In the genomic region with DNA sequence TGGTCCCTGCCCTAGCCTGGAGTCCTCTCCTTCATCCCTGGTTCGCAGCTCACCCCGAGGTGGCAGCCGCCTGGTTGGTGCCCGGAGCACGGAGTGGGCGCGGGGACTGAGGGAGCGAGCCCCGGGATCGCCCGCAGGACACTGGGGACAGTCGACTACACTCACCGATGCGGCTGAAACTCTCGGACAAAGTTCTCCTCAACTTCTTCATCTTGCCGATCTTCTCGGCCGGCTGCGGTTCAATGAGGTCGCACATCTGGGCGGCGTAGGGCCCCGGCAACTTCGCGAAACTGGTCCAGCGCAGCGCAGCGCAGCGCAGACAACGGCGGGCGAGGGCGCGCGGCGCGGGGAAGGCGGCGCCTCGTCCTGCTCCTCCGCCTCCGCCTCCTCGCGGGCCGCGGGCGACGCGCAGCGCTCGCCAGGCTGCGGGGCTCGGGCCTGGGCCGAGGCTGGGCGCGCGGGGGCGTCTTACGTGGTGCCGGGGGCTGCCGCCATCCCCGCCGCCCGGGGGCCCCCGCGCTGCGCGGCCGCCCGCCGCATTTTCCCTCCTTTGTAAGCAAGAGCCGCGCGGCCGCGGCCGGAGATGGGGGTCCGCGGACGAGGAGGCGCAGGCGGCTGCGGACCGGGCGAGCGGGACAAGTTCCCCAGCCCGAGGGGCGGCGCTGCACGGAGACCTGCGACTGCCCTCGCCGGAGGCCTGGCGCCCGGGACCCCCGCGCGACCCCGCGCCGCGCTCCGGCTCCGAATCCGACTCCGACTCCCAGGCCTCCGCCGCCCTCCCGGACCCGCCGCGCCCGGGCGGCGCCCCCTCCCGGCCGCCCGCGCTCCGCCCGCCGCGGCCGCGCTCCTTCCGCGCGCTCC, we compare ENCODE assay signal across 8 mouse cellular contexts. TPM values are rescaled to one million over a fixed set of nuclear protein-coding genes. Genes with fewer than 3 reads are reported as not detected.
DNase-seq lines count a peak whose midpoint lies in the region; ATAC-seq lines count a peak whose summit lies in the region.

No protein-coding gene starts in this region.

- ATAC-seq in hindbrain, embryonic 16.5 days = peak; percentile 94
- ATAC-seq in megakaryocyte, adult 5-6 weeks (ENCODE audit: poor library complexity, severe bottlenecking) = peak; percentile 82

- 0% methylated on average over 75 of the region's 128 CpGs for WGBS in hindbrain, embryonic 16.5 days

- peak overlapping the region; percentile 88 for H3K9ac ChIP-seq in hindbrain, embryonic 16.5 days (ENCODE audit: low read depth, low read length)

- H3K4me2 ChIP-seq in hindbrain, embryonic 16.5 days (ENCODE audit: low read length) = peak overlapping the region; percentile 62

- DNase-seq in adipocyte (ENCODE audit: low spot score) = peak; percentile 70
- DNase-seq in cerebellum, postnatal 36 days = peak; percentile 54 to 68
- DNase-seq in gastrocnemius, adult 8-10 months (ENCODE audit: low spot score in 2 of 2) = peak; percentile 16 to 29
- peak; percentile 26 to 81 for DNase-seq in left cerebral cortex, postnatal 10 days (ENCODE audit: extremely low spot score in 1 of 2, low spot score in 2 of 2)
- peak; percentile 48 to 52 for DNase-seq in right cerebral cortex, adult 2 months (ENCODE audit: low spot score in 2 of 2)
- no peak for DNase-seq in T-cell, adult 2 months (ENCODE audit: low spot score)

- no peaks in the 10 kb centered on the region for H3K9me3 ChIP-seq in hindbrain, embryonic 16.5 days (ENCODE audit: control insufficient read depth, low read length)

- H3K27ac ChIP-seq in hindbrain, embryonic 16.5 days (ENCODE audit: low read depth, low read length) = peak overlapping the region; percentile 94

- H3K36me3 ChIP-seq in hindbrain, embryonic 16.5 days (ENCODE audit: control insufficient read depth, insufficient read depth, low read length) = no peaks in the 10 kb centered on the region

- H3K27me3 ChIP-seq in hindbrain, embryonic 16.5 days (replicated peaks; ENCODE audit: control insufficient read depth, insufficient read depth, low read length) = no peaks in the 10 kb centered on the region

- H3K4me1 ChIP-seq in hindbrain, embryonic 16.5 days (ENCODE audit: control insufficient read depth, insufficient read depth, low read depth, low read length) = peaks cover 12% of the 10 kb centered on the region

- intact Hi-C loops in left cerebral cortex, postnatal 10 days (cut with DNase I) = loop anchor here (5.0 to 10.0 kb wide), 2 partner anchors 115 to 418 kb away; no protein-coding TSS in a partner anchor

- peak overlapping the region; percentile 50 for H3K4me3 ChIP-seq in hindbrain, embryonic 16.5 days (ENCODE audit: low read length)

RNA-seq across cellular contexts. Expression of a gene that starts 40.0 kb away (rescaled TPM):
- total RNA-seq in gastrocnemius, adult 8-10 months (2022) = 1 to 10 TPM; 2.2 to 2.8 (median 2.3) TPM
- polyA plus RNA-seq in hindbrain, embryonic 16.5 days (2015; fragmentation: Nextera tagmentation; extraction: Ambion mirVana) = 44.3 and 47.3 TPM in 2 replicates
- 100 to 1,000 TPM; 138 TPM for total RNA-seq in left cerebral cortex, postnatal 10 days (2021)
- total RNA-seq in megakaryocyte, adult 5-6 weeks (2015) = 4.7 and 11.1 TPM in 2 replicates
- 2.5 and 3.5 TPM in 2 replicates for total RNA-seq in megakaryocyte, adult 5-6 weeks (2017)

Comparison
In these comparisons a context has a peak if more than half of its experiments do, and no peak if none do; other contexts are left out.
1. RNA of a gene that starts 40.0 kb away (total RNA-seq): 138 TPM in left cerebral cortex, postnatal 10 days; 2.5 to 11.1 TPM in megakaryocyte, adult 5-6 weeks and 2.2 to 2.8 TPM in gastrocnemius, adult 8-10 months; every median in the first group is over 10 times any median in the second.